Mouse (Mus musculus) brain, embryonic 14.5 days (tissue): ENCODE measurements at regions not wholly inside any gene's neighbourhood (a gene's known extent, or its start where the extent isn't known, plus 50 kb on each side); places are given as distances from the start of the nearest gene placed in this dataset.

Source experiments
- CTCF ChIP-seq: fragments of 200-500 bp; IDR thresholded peaks from 2 replicates; pipeline ENCODE4 v1.5.1; 2012; ENCODE audit warnings: inconsistent platforms, mild to moderate bottlenecking, moderate library complexity, borderline replicate concordance; ENCODE audit not compliant: insufficient read depth, insufficient read length; ENCODE audit errors: extremely low read depth
- POLR2A ChIP-seq: fragments of 200-500 bp; IDR thresholded peaks from 2 replicates; pipeline ENCODE4 v1.6.1; 2012; ENCODE audit warnings: mild to moderate bottlenecking, inconsistent platforms, borderline replicate concordance; ENCODE audit not compliant: poor library complexity, insufficient read depth, insufficient read length, severe bottlenecking; ENCODE audit errors: extremely low read depth

DNA sequence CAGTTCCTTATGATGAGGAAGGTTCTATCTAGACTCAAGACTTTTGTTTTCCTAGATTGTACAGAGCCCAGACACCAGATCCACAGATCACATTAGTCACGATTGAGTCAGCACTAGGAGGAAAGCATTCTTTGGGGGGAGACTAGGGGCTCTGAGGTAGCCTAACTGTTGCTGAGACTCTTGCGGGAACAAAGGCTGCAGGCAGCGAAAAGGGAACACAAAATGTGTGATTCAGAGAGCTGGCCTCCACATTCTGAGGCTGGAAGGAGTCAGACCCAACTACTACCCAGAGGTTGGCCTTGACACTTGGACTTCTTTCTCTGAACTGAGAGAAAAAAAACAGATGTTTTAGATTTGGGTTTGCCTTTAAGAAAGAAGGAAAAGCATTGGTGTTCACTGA lies 66.5 kb upstream of the Tspan2 start:
- TF ChIP-seq CTCF (no peak), POLR2A (no peak)
